24 mouse cellular contexts compared by ENCODE assay signal in genomic region chr7:46879851-46880250, GRCm38 (mm10). TPM values are rescaled to one million over a fixed set of nuclear protein-coding genes. Genes with fewer than 3 reads are reported as not detected.
DNase-seq lines count a peak whose midpoint lies in the region; ATAC-seq and TF ChIP-seq lines count a peak whose summit lies in the region.
"Had no signal": no experiment of that assay in that cellular context is flagged by ENCODE, and none has a peak within 500 bp of the region (broad histone marks: within the 10 kb centered on the region; RNA-seq: fewer than 3 reads in every experiment).

No protein-coding gene starts in this region.

- TF ChIP-seq RAD21 in MEL (IDR thresholded peaks at IDR 0.05; ENCODE audit: low read depth, low read length): no peak

- TF ChIP-seq POLR2A in MEL (IDR thresholded peaks at IDR 0.05; ENCODE audit: control insufficient read depth in 1 of 2, insufficient read depth in 1 of 2, low read depth in 1 of 2, low read length in 2 of 2, poor library complexity in 1 of 2): no peak

- ATAC-seq in embryonic facial prominence, embryonic 14.5 days (ENCODE audit: low read depth): no peak; the same call in 1 of the 2 replicates

- no peaks in the 10 kb centered on the region for H3K27me3 ChIP-seq in embryonic facial prominence, embryonic 14.5 days (replicated peaks; ENCODE audit: control insufficient read depth, insufficient read depth, low read length)
- H3K27me3 ChIP-seq in embryonic facial prominence, embryonic 10.5 days (replicated peaks; ENCODE audit: low read depth, poor library complexity, severe bottlenecking): no peaks in the 10 kb centered on the region
- no peaks in the 10 kb centered on the region for H3K27me3 ChIP-seq in MEL (ENCODE audit: control insufficient read depth in 1 of 2, insufficient read depth in 2 of 2, low read length in 2 of 2)
- H3K27me3 ChIP-seq: embryonic facial prominence, embryonic 15.5 days; heart, embryonic 13.5 days; neural tube, embryonic 12.5 days had no signal

- H3K79me2 ChIP-seq in MEL (ENCODE audit: control insufficient read depth, insufficient read depth, low read length, poor library complexity): no peaks in the 10 kb centered on the region

- no peak for TF ChIP-seq EP300 in MEL (IDR thresholded peaks at IDR 0.05; ENCODE audit: low read depth in 1 of 2, low read length in 2 of 2)

- no peak overlapping the region for H3K9ac ChIP-seq in embryonic facial prominence, embryonic 14.5 days (ENCODE audit: low read depth, low read length)
- H3K9ac ChIP-seq in MEL (ENCODE audit: control insufficient read depth, low read depth, low read length, poor library complexity, severe bottlenecking): no peak overlapping the region
- H3K9ac ChIP-seq: embryonic facial prominence, embryonic 15.5 days; heart, embryonic 13.5 days; neural tube, embryonic 12.5 days had no signal

- peaks cover 7% of the 10 kb centered on the region for H3K36me3 ChIP-seq in embryonic facial prominence, embryonic 14.5 days (ENCODE audit: control insufficient read depth, insufficient read depth, low read length)
- peaks cover 32% of the 10 kb centered on the region for H3K36me3 ChIP-seq in embryonic facial prominence, embryonic 10.5 days (replicated peaks)
- peaks cover 0 to 23% of the 10 kb centered on the region in 2 experiments; a peak in 2 of 4 replicates for H3K36me3 ChIP-seq in MEL (ENCODE audit: control insufficient read depth in 1 of 2, insufficient read depth in 2 of 2, low read length in 2 of 2)

- DNase-seq in embryonic facial prominence, embryonic 14.5 days (ENCODE audit: low spot score): peak; percentile 45
- no peak for DNase-seq in embryonic facial prominence, embryonic 10.5 days (ENCODE audit: low spot score)
- DNase-seq in kidney, postnatal 10 days: peak; percentile 56
- DNase-seq in kidney, adult 9 months: no peak
- peak; percentile 52 for DNase-seq in MEL (ENCODE audit: low read depth, low spot score)
- peak; percentile 40 for DNase-seq in kidney, postnatal 14 days
- no peak for DNase-seq in urinary bladder, postnatal 4 days (ENCODE audit: low spot score in 2 of 2)
- DNase-seq: cerebellum, adult 8-10 months; heart, postnatal 36 days; lung, adult 18-20 months; thymus, postnatal 4 days had no signal

- no peaks in the 10 kb centered on the region for H3K4me1 ChIP-seq in embryonic facial prominence, embryonic 14.5 days (ENCODE audit: control insufficient read depth, insufficient read depth, low read length)
- H3K4me1 ChIP-seq in embryonic facial prominence, embryonic 10.5 days: no peaks in the 10 kb centered on the region
- H3K4me1 ChIP-seq in MEL (ENCODE audit: control insufficient read depth in 1 of 2, insufficient read depth in 2 of 2, low read length in 2 of 2): peaks cover 16 to 37% of the 10 kb centered on the region in 2 experiments
- H3K4me1 ChIP-seq: embryonic facial prominence, embryonic 15.5 days; forebrain, embryonic 10.5 days; heart, embryonic 13.5 days; neural tube, embryonic 12.5 days had no signal

- no peaks in the 10 kb centered on the region for H3K9me3 ChIP-seq in embryonic facial prominence, embryonic 14.5 days (ENCODE audit: control insufficient read depth, low read length)
- no peaks in the 10 kb centered on the region for H3K9me3 ChIP-seq in embryonic facial prominence, embryonic 10.5 days
- H3K9me3 ChIP-seq in MEL (replicated peaks; ENCODE audit: insufficient read depth, low read length): no peaks in the 10 kb centered on the region
- H3K9me3 ChIP-seq: embryonic facial prominence, embryonic 15.5 days; forebrain, embryonic 10.5 days; heart, embryonic 13.5 days; neural tube, embryonic 12.5 days had no signal

- no peak overlapping the region for H3K4me3 ChIP-seq in embryonic facial prominence, embryonic 14.5 days (ENCODE audit: low read depth, low read length)
- H3K4me3 ChIP-seq in embryonic facial prominence, embryonic 10.5 days: no peak overlapping the region
- H3K4me3 ChIP-seq in MEL (ENCODE audit: control insufficient read depth in 1 of 2, insufficient read depth in 1 of 2, low read depth in 2 of 2, low read length in 2 of 2): no peak overlapping the region
- H3K4me3 ChIP-seq: embryonic facial prominence, embryonic 15.5 days; forebrain, embryonic 10.5 days; heart, embryonic 13.5 days; neural tube, embryonic 12.5 days had no signal

- H3K4me2 ChIP-seq in embryonic facial prominence, embryonic 14.5 days (ENCODE audit: low read depth, low read length): no peak overlapping the region
- H3K4me2 ChIP-seq: embryonic facial prominence, embryonic 15.5 days; heart, embryonic 13.5 days; midbrain, embryonic 11.5 days; neural tube, embryonic 12.5 days had no signal

- 84% methylated on average over 5 of the region's 5 CpGs for WGBS in embryonic facial prominence, embryonic 14.5 days
- WGBS in embryonic facial prominence, embryonic 10.5 days: 95% methylated on average over 5 of the region's 5 CpGs

- no peak overlapping the region for H3K27ac ChIP-seq in embryonic facial prominence, embryonic 14.5 days (replicated peaks; ENCODE audit: low read depth, low read length)
- no peak overlapping the region for H3K27ac ChIP-seq in embryonic facial prominence, embryonic 10.5 days (replicated peaks)
- no peak overlapping the region for H3K27ac ChIP-seq in MEL (ENCODE audit: control insufficient read depth, low read depth, low read length)
- H3K27ac ChIP-seq: embryonic facial prominence, embryonic 15.5 days; forebrain, embryonic 10.5 days; heart, embryonic 13.5 days; kidney, postnatal 0 days; macrophage; neural tube, embryonic 12.5 days had no signal

- TF ChIP-seq CTCF in MEL (IDR thresholded peaks at IDR 0.05 in 2 of 3, conservative IDR thresholded peaks at IDR 0.05 in 1 of 3; ENCODE audit: control insufficient read depth in 1 of 3, insufficient read depth in 1 of 3, low read depth in 2 of 3, low read length in 3 of 3, poor library complexity in 1 of 3, severe bottlenecking in 1 of 3): no peak

TF ChIP-seq in MEL, 35 proteins besides CTCF, POLR2A, EP300 and RAD21:
- TF ChIP-seq USF1 (IDR thresholded peaks at IDR 0.05; ENCODE audit: low read depth, low read length) (no peak), ZMIZ1 (IDR thresholded peaks at IDR 0.05; ENCODE audit: low read depth, low read length) (no peak), HCFC1 (IDR thresholded peaks at IDR 0.05; ENCODE audit: low read depth, low read length) (no peak), MAZ (IDR thresholded peaks at IDR 0.05; ENCODE audit: low read depth, low read length) (no peak), ELF1 (IDR thresholded peaks at IDR 0.05; ENCODE audit: low read depth, low read length) (no peak), ETS1 (IDR thresholded peaks at IDR 0.05; ENCODE audit: low read depth, low read length) (no peak), ZC3H11A (IDR thresholded peaks at IDR 0.05; ENCODE audit: low read depth, low read length) (no peak), TBP (IDR thresholded peaks at IDR 0.05; ENCODE audit: low read depth, low read length) (no peak), POLR2AphosphoS2 (IDR thresholded peaks at IDR 0.05; ENCODE audit: low read length) (no peak), MXI1 (IDR thresholded peaks at IDR 0.05; ENCODE audit: low read depth, low read length) (no peak), CHD1 (IDR thresholded peaks at IDR 0.05; ENCODE audit: low read depth, low read length) (no peak), ZNF384 (IDR thresholded peaks at IDR 0.05; ENCODE audit: low read depth, low read length) (no peak), ZKSCAN1 (IDR thresholded peaks at IDR 0.05; ENCODE audit: low read depth, low read length) (no peak), TAL1 (IDR thresholded peaks at IDR 0.05; ENCODE audit: low read length) (no peak), UBTF (IDR thresholded peaks at IDR 0.05; ENCODE audit: borderline replicate concordance, insufficient read depth, low read depth, low read length) (no peak), JUND (IDR thresholded peaks at IDR 0.05; ENCODE audit: low read depth, low read length) (no peak)

RNA-seq across cellular contexts. Expression of gene Ldhc, which starts 18.8 kb away (rescaled TPM):
- polyA plus RNA-seq in embryonic facial prominence, embryonic 14.5 days (2014; fragmentation: Nextera tagmentation; extraction: Ambion mirVana): 0.26 TPM in 1 of 2 replicates, not detected in the other
- 0.31 TPM in 1 of 2 replicates, not detected in the other for polyA plus RNA-seq in embryonic facial prominence, embryonic 10.5 days (2016; fragmentation: Nextera tagmentation; extraction: Ambion mirVana)
- not detected in 2 replicates for total RNA-seq in MEL (2012; rRNA removed)
- polyA plus RNA-seq in MEL (2012; ENCODE audit: insufficient read depth in 1 of 2, insufficient read length in 2 of 2, low read depth in 1 of 2, low replicate concordance in 2 of 2, missing spikeins in 1 of 2): not detected
- total RNA-seq: adrenal gland, adult 18-20 months; gastrocnemius, postnatal 4 days; heart, postnatal 36 days; layer of hippocampus, postnatal 14 days; left cerebral cortex, postnatal 14 days; liver, adult 2 months had no signal
- polyA plus RNA-seq: C2C12; embryonic facial prominence, embryonic 15.5 days; heart, embryonic 13.5 days; kidney, postnatal 0 days; liver, adult 2 months; macrophage; midbrain, embryonic 11.5 days; neural tube, embryonic 12.5 days had no signal

RNA-seq across cellular contexts. Expression of gene Ldha, which starts 38.6 kb away (rescaled TPM):
- polyA plus RNA-seq in embryonic facial prominence, embryonic 14.5 days (2014; fragmentation: Nextera tagmentation; extraction: Ambion mirVana): 1,559 and 1,681 TPM in 2 replicates
- polyA plus RNA-seq in embryonic facial prominence, embryonic 10.5 days (2016; fragmentation: Nextera tagmentation; extraction: Ambion mirVana): 2,643 and 3,168 TPM in 2 replicates
- 1,212 and 1,976 TPM in 2 replicates for total RNA-seq in MEL (2012; rRNA removed)
- polyA plus RNA-seq in MEL (2012; ENCODE audit: insufficient read depth in 1 of 2, insufficient read length in 2 of 2, low read depth in 1 of 2, low replicate concordance in 2 of 2, missing spikeins in 1 of 2): 1,000 to 10,000 TPM in 1 of 2 experiments, 100 to 1,000 TPM in 1; 613 to 2,637 TPM

RNA-seq across cellular contexts. Expression of gene Tsg101, which starts 39.9 kb away (rescaled TPM):
- 174 and 178 TPM in 2 replicates for polyA plus RNA-seq in embryonic facial prominence, embryonic 14.5 days (2014; fragmentation: Nextera tagmentation; extraction: Ambion mirVana)
- 260 and 265 TPM in 2 replicates for polyA plus RNA-seq in embryonic facial prominence, embryonic 10.5 days (2016; fragmentation: Nextera tagmentation; extraction: Ambion mirVana)
- total RNA-seq in MEL (2012; rRNA removed): 21.3 and 25.3 TPM in 2 replicates
- 10 to 100 TPM in 1 of 2 experiments, not detected in 1; 88.9 TPM for polyA plus RNA-seq in MEL (2012; ENCODE audit: insufficient read depth in 1 of 2, insufficient read length in 2 of 2, low read depth in 1 of 2, low replicate concordance in 2 of 2, missing spikeins in 1 of 2)

Comparison
In these comparisons a context has a peak if more than half of its experiments do, and no peak if none do; other contexts are left out.
1. DNase-seq: peak in embryonic facial prominence, embryonic 14.5 days (single experiment), kidney, postnatal 10 days (single experiment), MEL (single experiment) and kidney, postnatal 14 days (single experiment); none in embryonic facial prominence, embryonic 10.5 days (single experiment), kidney, adult 9 months (single experiment) and urinary bladder, postnatal 4 days (0 of 2).